Mouse (Mus musculus) embryonic facial prominence, embryonic 14.5 days (tissue): ENCODE measurements around the gene Mrtfb. TPM values are rescaled to one million over a fixed set of nuclear protein-coding genes. Genes with fewer than 3 reads are reported as not detected.

Source experiments
- ATAC-seq: fragments of 200-750 bp; cut with Nextera tagmentation; 2 replicates; pipeline ENCODE4 v1.8.0; 2017; ENCODE audit warnings: low read depth, moderate number of reproducible peaks, moderate TSS enrichment
- DNase-seq: peaks from one replicate; pipeline ENCODE4 v3.0.0-alpha.2; 2015; ENCODE audit warnings: low spot score
- H3K27ac ChIP-seq: fragments of 300-500 bp; sonication (generic); replicated peaks from 2 replicates; pipeline ENCODE4 v1.5.1; 2014; ENCODE audit warnings: low read depth, mild to moderate bottlenecking, low read length, moderate library complexity
- H3K27me3 ChIP-seq: fragments of 300-500 bp; sonication (generic); replicated peaks from 2 replicates; pipeline ENCODE4 v1.6.1; 2014; ENCODE audit warnings: low read length; ENCODE audit not compliant: control insufficient read depth, insufficient read depth
- H3K36me3 ChIP-seq: fragments of 300-500 bp; sonication (generic); 2 replicates; pipeline ENCODE4 v1.6.1; 2014; ENCODE audit warnings: low read length, mixed read lengths; ENCODE audit not compliant: control insufficient read depth, insufficient read depth
- H3K4me1 ChIP-seq: fragments of 300-500 bp; sonication (generic); 2 replicates; pipeline ENCODE4 v1.6.1; 2014; ENCODE audit warnings: antibody characterized with exemption, low read length; ENCODE audit not compliant: control insufficient read depth, insufficient read depth
- H3K4me2 ChIP-seq: fragments of 300-500 bp; sonication (generic); 2 replicates; pipeline ENCODE4 v1.6.1; 2014; ENCODE audit warnings: low read depth, mild to moderate bottlenecking, low read length, moderate library complexity, mixed read lengths
- H3K4me3 ChIP-seq: fragments of 300-500 bp; sonication (generic); 2 replicates; pipeline ENCODE4 v1.5.1; 2014; ENCODE audit warnings: low read depth, mild to moderate bottlenecking, low read length
- H3K9ac ChIP-seq: fragments of 300-500 bp; sonication (generic); 2 replicates; pipeline ENCODE4 v1.6.1; 2014; ENCODE audit warnings: low read depth, mild to moderate bottlenecking, low read length, moderate library complexity, mixed read lengths
- H3K9me3 ChIP-seq: fragments of 300-500 bp; sonication (generic); 2 replicates; pipeline ENCODE4 v1.6.1; 2016; ENCODE audit warnings: low read length; ENCODE audit not compliant: control insufficient read depth
- WGBS: fragments of 180-500 bp; shearing (Covaris S2); extraction: QIAGEN DNeasy Blood & Tissue Kit; methylation state at CpG from one replicate; pipeline ENCODE4 v1.1.7; 2014; 5-methylcytosine and 5-hydroxymethylcytosine counted together
- polyA plus RNA-seq: library from polyadenylated mRNA; unstranded; fragments of >200 nt; fragmentation: Nextera tagmentation; extraction: Ambion mirVana; gene quantifications from 2 replicates; pipeline ENCODE4 v1.2.1, GENCODE M21; 2014

The Mrtfb gene
- polyA plus RNA-seq, 1 experiment from 2014 or later: 22.5 TPM

DNA sequence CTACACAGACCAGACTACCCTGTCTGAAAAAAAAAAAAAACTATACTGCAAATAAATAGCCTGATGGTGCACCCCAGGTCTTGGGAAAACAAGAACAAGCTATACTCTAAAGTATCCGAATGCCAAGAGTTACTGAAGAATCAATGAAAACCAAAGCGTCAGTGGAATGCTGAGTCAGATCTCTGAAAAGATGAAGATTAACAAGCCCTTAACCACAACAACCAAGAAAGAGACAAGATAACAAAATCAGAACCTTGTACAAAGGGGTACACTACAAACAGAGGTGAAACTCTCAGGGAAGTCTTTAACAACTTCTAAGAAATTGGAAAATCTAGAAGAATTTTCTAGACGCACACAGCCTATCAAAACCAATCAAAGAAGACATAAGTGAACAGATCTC, 166.2 kb downstream of the Mrtfb start:
- Histone ChIP-seq H3K27ac (no peak overlapping the region), H3K36me3 (peaks cover 3% of the 10 kb centered on the region), H3K4me3 (no peak overlapping the region), H3K4me1 (no peaks in the 10 kb centered on the region), H3K27me3 (no peaks in the 10 kb centered on the region), H3K9me3 (no peaks in the 10 kb centered on the region), H3K9ac (no peak overlapping the region), H3K4me2 (no peak overlapping the region)
- DNase-seq (no peak), ATAC-seq (no peak)
- 90% methylated on average over 3 of the region's 3 CpGs for WGBS

DNA sequence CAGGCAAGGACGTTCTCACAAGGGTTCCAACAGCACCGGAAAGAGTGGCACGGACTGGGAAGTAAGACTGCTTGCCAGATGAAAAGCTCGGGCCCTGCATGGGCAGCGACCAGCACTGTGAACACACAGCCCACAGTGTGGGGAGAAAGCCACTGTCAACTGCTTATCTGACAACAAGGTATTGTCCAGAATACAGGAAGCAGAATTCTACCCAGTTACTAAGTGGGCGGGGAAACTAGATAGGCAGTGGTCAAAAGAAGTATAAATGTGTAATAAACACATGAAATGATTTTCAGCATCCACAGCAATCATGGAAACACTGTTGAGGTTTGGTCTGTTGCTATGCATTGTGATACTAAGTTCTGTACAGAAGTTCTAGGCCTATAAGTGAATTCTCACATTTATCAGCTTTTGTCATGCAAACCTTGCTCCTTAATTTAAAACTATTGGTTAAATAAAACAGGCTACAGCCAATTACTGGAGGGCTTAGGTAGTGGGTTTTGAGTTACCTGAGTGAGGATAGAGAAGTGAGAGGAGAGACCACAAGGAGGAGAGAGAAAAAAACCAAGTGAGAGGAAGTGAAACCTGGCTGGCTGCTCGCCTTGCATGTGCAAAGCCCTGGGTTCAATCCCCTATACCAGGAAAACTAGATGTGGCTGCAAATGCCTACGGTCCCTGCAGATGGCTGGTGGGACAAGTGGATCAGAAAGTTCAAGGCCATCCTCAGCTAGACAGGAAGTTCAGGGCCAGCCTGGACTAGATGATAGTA, 167.5 kb downstream of the Mrtfb start:
- no peak overlapping the region for H3K9ac ChIP-seq
- no peaks in the 10 kb centered on the region for H3K4me1 ChIP-seq
- H3K36me3 ChIP-seq: no peaks in the 10 kb centered on the region
- H3K4me2 ChIP-seq: no peak overlapping the region
- no peaks in the 10 kb centered on the region for H3K27me3 ChIP-seq
- H3K27ac ChIP-seq: no peak overlapping the region
- ATAC-seq (no peak), DNase-seq (no peak)
- no peak overlapping the region for H3K4me3 ChIP-seq
- WGBS: 80% methylated on average over 8 of the region's 8 CpGs
- H3K9me3 ChIP-seq: no peaks in the 10 kb centered on the region

DNA sequence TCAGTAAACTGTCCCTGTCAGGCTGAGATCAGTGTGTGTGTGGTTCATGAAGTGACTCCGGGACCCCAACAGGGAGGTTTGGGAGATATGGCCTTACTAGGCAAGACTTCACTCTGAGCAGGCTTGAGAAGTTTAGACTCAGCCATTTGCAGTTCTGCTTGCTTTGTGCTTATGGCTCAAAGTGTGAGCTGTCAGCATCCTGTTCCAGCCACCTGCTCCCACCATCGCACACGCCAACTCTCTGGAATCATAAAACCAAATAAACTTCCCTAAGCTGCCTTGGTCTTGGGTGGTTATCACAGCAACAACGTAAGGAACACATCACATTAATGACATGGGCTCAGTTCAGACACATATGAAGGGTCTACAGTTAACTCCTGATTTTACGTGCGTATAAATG, 169.5 kb downstream of the Mrtfb start:
- 89% methylated on average over 6 of the region's 6 CpGs for WGBS
- no peak for DNase-seq
- no peak overlapping the region for H3K4me2 ChIP-seq
- H3K9ac ChIP-seq: no peak overlapping the region
- H3K27me3 ChIP-seq: no peaks in the 10 kb centered on the region
- H3K4me1 ChIP-seq: no peaks in the 10 kb centered on the region
- H3K9me3 ChIP-seq: no peaks in the 10 kb centered on the region
- H3K27ac ChIP-seq: no peak overlapping the region
- ATAC-seq: no peak
- no peak overlapping the region for H3K4me3 ChIP-seq
- H3K36me3 ChIP-seq: no peaks in the 10 kb centered on the region

DNA sequence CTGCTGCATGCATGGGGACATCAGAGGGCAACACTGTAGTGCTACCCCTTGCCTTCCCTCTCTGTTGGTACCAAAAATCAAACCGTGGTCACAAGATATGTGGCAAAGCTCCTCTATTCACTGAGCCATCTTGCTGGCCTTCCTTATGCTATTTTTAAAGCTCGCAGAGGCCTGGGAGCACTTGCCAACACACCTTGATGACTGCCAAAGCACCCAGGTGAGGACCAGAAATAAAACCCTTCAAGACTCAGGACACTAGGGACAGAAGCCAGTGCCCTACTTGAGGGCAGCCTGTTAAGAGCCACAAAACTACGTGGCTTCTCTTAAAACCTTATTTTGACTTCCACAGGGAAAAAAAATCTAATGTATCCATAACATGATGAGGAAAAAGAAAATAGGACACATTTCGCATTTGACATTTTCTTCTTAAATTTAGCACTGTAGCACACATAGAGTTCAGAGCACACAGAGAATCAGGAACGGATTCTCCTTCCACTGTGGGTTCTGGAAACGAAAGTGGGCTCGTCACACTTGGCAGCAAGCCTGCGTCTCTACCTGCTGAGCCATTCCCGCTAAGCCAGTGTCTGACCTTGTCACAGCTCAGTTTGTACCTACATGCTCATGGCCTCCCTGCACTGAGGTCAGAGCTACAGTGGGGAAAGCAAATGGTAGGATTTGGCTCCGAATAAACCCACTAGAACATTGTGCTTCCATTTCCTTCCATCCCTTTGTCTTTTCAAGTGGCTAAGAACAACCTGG, 170.7 kb downstream of the Mrtfb start:
- Histone ChIP-seq H3K36me3 (no peaks in the 10 kb centered on the region), H3K9me3 (no peaks in the 10 kb centered on the region), H3K27me3 (no peaks in the 10 kb centered on the region), H3K4me2 (no peak overlapping the region), H3K4me1 (no peaks in the 10 kb centered on the region), H3K9ac (no peak overlapping the region), H3K27ac (no peak overlapping the region), H3K4me3 (no peak overlapping the region)
- DNase-seq: no peak
- 79% methylated on average over 10 of the region's 10 CpGs for WGBS
- no peak for ATAC-seq

DNA sequence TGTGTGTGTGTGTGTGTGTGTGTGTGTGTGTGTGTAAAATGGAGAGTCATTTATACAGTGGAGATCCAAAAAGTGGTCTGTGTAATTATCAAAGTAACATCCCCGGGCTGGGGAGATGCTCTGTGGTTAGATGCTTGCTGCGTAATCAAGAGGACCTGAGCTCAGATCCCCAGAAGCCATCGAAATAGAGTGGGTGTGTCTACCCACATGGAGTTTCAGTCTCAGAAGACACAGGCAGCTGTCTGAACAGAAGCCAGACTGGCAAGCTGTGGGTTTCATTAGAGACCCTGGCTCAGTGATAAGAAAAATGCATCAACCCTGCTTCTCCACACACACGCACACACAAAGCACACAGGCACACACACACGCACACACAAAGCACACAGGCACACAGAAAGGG, 171.8 kb downstream of the Mrtfb start:
- Histone ChIP-seq H3K4me2 (no peak overlapping the region), H3K36me3 (no peaks in the 10 kb centered on the region), H3K9ac (no peak overlapping the region), H3K4me1 (no peaks in the 10 kb centered on the region), H3K27ac (no peak overlapping the region), H3K9me3 (no peaks in the 10 kb centered on the region), H3K27me3 (no peaks in the 10 kb centered on the region), H3K4me3 (no peak overlapping the region)
- DNase-seq: no peak
- WGBS: 63% methylated on average over 5 of the region's 5 CpGs
- ATAC-seq: no peak

DNA sequence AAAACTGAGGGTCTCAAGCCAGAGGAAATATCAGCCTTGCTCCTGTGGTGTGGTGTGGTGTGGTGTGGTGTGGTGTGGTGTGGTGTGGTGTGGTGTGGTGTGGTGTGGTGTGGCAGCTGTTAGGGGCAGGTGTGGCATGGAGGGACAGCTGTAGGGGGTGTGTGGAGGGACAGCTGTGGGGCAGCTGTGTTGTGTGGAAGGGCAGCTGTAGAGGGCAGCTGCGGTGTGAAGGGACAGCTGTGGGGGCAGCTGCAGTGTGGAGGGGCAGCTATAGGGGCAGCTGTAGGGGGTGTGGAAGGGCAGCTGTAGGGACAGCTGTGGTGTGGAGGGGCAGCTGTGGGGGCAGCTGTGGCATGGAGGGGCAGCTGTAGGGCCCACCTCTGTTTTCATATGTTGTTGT, 172.5 kb downstream of the Mrtfb start:
- no peak overlapping the region for H3K4me3 ChIP-seq
- no peaks in the 10 kb centered on the region for H3K36me3 ChIP-seq
- H3K9me3 ChIP-seq: no peaks in the 10 kb centered on the region
- H3K9ac ChIP-seq: no peak overlapping the region
- 67% methylated on average over 1 of the region's 1 CpGs for WGBS
- no peak overlapping the region for H3K4me2 ChIP-seq
- no peak overlapping the region for H3K27ac ChIP-seq
- ATAC-seq: no peak
- H3K4me1 ChIP-seq: no peaks in the 10 kb centered on the region
- no peak for DNase-seq
- H3K27me3 ChIP-seq: no peaks in the 10 kb centered on the region

DNA sequence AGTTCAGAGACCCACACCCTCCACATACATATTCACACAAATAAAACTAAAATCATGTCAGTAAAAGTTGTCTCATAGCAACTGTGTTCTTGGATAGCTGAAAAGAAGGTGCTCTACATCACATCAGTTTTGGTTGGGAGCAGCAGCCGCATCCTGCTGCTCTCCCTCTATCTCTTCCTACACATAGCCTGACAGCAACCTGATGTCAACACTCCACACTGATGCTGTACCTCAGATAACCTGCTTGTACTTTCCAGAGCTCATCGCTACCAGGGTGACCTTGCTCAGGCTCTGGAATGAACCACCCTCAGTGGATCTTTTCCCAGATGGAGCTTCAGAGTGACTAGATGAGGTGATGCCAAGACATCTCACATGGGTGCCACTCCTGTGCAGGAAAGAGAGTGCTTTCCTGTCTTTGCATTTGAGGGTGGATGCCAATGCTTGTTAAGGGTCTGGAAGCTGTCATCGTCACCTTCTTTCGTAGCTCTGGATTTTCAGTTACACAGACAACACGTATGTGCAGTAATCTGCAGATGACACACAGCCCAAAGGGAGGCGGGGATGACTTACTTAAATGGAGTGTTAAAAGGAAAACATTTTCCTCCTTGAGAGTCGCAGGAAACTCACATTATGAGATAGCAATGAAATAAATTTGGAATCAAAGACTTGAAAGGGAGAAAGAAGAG, 173.8 kb downstream of the Mrtfb start:
- 86% methylated on average over 7 of the region's 7 CpGs for WGBS

DNA sequence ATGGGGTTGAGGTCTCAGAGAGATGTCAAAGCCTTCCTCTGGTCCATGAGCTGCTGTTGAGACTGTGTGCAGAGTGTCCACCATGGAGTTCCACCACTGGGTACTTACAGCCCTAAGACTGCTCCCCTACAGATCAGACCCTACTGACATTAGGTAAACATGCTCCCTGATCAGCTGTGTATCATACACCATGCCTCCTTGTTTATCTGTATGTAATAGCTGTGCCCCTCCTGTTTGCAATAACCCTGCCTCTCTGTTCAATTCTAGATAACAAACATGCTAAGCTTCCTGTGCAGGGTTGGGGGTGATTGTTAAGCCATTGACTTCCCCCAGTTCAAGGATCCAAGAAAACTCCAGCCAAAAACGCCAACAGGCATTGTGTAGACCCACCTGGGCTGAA, 174.7 kb downstream of the Mrtfb start:
- ATAC-seq (no peak), DNase-seq (no peak)
- WGBS: 80% methylated on average over 1 of the region's 1 CpGs

More for the DNA sequence above, 173.8 kb downstream of the Mrtfb start:
- H3K27ac ChIP-seq: no peak overlapping the region
- H3K9ac ChIP-seq: no peak overlapping the region
- ATAC-seq (no peak), DNase-seq (no peak)
- H3K9me3 ChIP-seq: no peaks in the 10 kb centered on the region
- no peaks in the 10 kb centered on the region for H3K27me3 ChIP-seq
- no peaks in the 10 kb centered on the region for H3K4me1 ChIP-seq
- no peak overlapping the region for H3K4me2 ChIP-seq
- H3K36me3 ChIP-seq: no peaks in the 10 kb centered on the region
- no peak overlapping the region for H3K4me3 ChIP-seq

More for the DNA sequence above, 174.7 kb downstream of the Mrtfb start:
- H3K4me1 ChIP-seq: no peaks in the 10 kb centered on the region
- H3K9ac ChIP-seq: no peak overlapping the region
- no peak overlapping the region for H3K27ac ChIP-seq
- H3K9me3 ChIP-seq: no peaks in the 10 kb centered on the region
- no peak overlapping the region for H3K4me3 ChIP-seq
- no peaks in the 10 kb centered on the region for H3K27me3 ChIP-seq
- no peak overlapping the region for H3K4me2 ChIP-seq
- H3K36me3 ChIP-seq: no peaks in the 10 kb centered on the region
